Mouse (Mus musculus) right cerebral cortex, postnatal 10 days (tissue): Measurements from ENCODE around the gene Itpripl1.
"Not testable (repeated sequence)": the region's sequence is repeated elsewhere in the genome, so short reads cannot be mapped to it uniquely, and the experiment has no call there.

Experiments used
- DNase-seq, 2 experiments: peaks; one replicate each; pipeline ENCODE4 v3.0.0; 2021; ENCODE audit warnings: low spot score in 2 of 2

The Itpripl1 gene

GRCm38 (mm10) chr2:127092000-127092399 lies 51.2 kb downstream of the Itpripl1 start:
- no peak for DNase-seq

GRCm38 (mm10) chr2:127090151-127090550 lies 53.1 kb downstream of the Itpripl1 start:
- DNase-seq, result not testable (repeated sequence)
